Mouse (Mus musculus) ES-E14 (cell line): ENCODE measurements at regions not wholly inside any gene's neighbourhood (a gene's known extent, or its start where the extent isn't known, plus 50 kb on each side); places are given as distances from the start of the nearest gene placed in this dataset.

ENCODE experiments used
- CHD2 ChIP-seq: IDR thresholded peaks from 2 replicates; pipeline ENCODE4 v1.6.1; 2014; ENCODE audit warnings: mild to moderate bottlenecking, low read depth, low read length, inconsistent platforms
- HCFC1 ChIP-seq: IDR thresholded peaks from 2 replicates; pipeline ENCODE4 v1.6.1; 2012; ENCODE audit warnings: low read length, inconsistent platforms, borderline replicate concordance; ENCODE audit not compliant: insufficient read depth
- MAFK ChIP-seq: IDR thresholded peaks from 2 replicates; pipeline ENCODE4 v1.6.1; 2014; ENCODE audit warnings: mild to moderate bottlenecking, low read depth, low read length, inconsistent platforms; ENCODE audit not compliant: insufficient read depth
- ZNF384 ChIP-seq: IDR thresholded peaks from 2 replicates; pipeline ENCODE4 v1.6.1; 2012; ENCODE audit warnings: low read depth, low read length, inconsistent platforms

- TF ChIP-seq CHD2 (no peak), MAFK (no peak), ZNF384 (no peak), HCFC1 (no peak)
Measured at GRCm38 (mm10) chr6:93065917-93066552, 122.7 kb upstream of the Adamts9 start.
